ENCODE assay signal across 16 mouse cellular contexts in genomic region chr19:49487303-49487702, GRCm38 (mm10).
"Had no signal": no experiment of that assay in that cellular context is flagged by ENCODE, and none has a peak within 500 bp of the region (broad histone marks: within the 10 kb centered on the region; RNA-seq: fewer than 3 reads in every experiment).

No protein-coding gene starts in this region.

- H3K9me3 ChIP-seq: neural tube, embryonic 13.5 days; neural tube, embryonic 15.5 days; stomach, embryonic 15.5 days had no signal

- H3K9ac ChIP-seq: neural tube, embryonic 13.5 days; neural tube, embryonic 15.5 days; stomach, embryonic 15.5 days had no signal

- DNase-seq: retina, postnatal 1 day; right cerebral cortex, adult 18-20 months; right cerebral cortex, postnatal 14 days; right cerebral cortex, postnatal 25 days; right cerebral cortex, postnatal 4 days; spleen, adult 18-20 months; thymus, adult 18-20 months; thymus, adult 2 months; thymus, postnatal 14 days; thymus, postnatal 25 days; thymus, postnatal 36 days; thymus, postnatal 4 days had no signal

- H3K27ac ChIP-seq: neural tube, embryonic 13.5 days; neural tube, embryonic 15.5 days; stomach, embryonic 15.5 days; stomach, postnatal 0 days had no signal

- H3K4me3 ChIP-seq: neural tube, embryonic 13.5 days; neural tube, embryonic 15.5 days; stomach, embryonic 15.5 days had no signal

- H3K36me3 ChIP-seq: neural tube, embryonic 13.5 days; neural tube, embryonic 15.5 days; stomach, embryonic 15.5 days had no signal

- H3K4me2 ChIP-seq: neural tube, embryonic 13.5 days; neural tube, embryonic 15.5 days; stomach, embryonic 15.5 days had no signal

- H3K4me1 ChIP-seq: neural tube, embryonic 13.5 days; neural tube, embryonic 15.5 days; stomach, embryonic 15.5 days had no signal

- H3K27me3 ChIP-seq: neural tube, embryonic 13.5 days; neural tube, embryonic 15.5 days; stomach, embryonic 15.5 days had no signal
